Mouse (Mus musculus) kidney, postnatal 4 days (tissue): ENCODE measurements at regions not wholly inside any gene's neighbourhood (a gene's known extent, or its start where the extent isn't known, plus 50 kb on each side); places are given as distances from the start of the nearest gene placed in this dataset.

Experiments used
- DNase-seq, 2 experiments: peaks; one replicate each; pipeline ENCODE4 v3.0.0; 2021; ENCODE audit warnings: mixed read lengths in 2 of 2

DNA sequence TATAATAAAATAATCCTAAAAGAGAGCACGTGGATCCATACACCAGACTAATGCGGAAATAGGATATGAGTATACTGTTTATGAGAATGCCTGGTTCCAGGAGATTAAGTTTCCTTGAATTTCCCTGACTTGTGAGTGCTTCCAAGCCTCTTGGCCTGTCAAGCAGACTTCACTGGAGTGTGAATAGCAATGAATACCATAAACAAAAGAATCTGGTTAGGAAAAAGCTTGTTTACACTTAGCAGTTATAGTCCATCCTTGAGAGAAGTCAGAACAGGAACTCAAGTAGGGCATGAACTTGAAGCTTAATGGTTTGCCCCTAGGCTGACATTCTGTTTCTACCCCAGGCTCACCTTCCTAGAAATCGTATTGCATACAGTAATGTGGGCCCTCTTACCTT lies 368.8 kb downstream of the Wdr20rt start:
- no peak for DNase-seq

DNA sequence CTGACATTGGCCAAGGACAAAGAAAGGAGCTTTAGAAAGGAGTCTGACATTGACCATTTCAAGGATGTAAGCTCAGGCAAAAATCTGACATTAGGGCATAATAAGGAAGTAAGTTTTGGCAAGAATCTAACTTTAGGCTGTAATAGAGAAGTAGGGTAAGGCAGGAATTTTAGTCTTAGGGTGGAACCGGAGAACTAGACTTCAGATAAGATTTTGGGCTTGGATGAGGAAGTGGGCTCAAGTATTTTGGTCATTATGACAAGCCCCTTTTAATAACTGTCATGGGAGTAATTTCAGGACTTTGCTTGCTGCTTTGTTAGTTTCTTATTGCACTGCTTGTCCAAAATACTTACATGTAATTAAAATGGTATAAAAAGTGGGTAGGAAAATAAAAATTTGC lies 418.9 kb downstream of the Wdr20rt start:
- DNase-seq = no peak

DNA sequence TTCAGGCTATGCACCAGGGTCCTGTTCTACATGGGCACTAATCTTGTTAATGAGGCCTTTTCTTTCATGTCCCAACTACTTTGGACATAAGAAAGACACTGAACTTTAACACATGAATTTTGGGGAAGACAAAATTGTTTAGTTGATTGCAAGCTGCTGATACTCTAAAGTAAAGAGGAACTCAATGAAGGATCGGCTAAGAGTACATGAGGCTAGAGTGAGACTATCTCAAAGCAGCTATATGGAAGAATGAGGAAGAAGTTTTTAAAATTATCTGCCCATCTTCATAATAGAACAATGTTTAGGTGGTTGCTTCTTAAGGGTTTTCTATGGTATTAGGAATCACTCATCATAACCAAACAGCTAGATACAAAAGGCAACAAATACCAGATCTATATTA lies 431.5 kb downstream of the Wdr20rt start:
- DNase-seq = no peak

DNA sequence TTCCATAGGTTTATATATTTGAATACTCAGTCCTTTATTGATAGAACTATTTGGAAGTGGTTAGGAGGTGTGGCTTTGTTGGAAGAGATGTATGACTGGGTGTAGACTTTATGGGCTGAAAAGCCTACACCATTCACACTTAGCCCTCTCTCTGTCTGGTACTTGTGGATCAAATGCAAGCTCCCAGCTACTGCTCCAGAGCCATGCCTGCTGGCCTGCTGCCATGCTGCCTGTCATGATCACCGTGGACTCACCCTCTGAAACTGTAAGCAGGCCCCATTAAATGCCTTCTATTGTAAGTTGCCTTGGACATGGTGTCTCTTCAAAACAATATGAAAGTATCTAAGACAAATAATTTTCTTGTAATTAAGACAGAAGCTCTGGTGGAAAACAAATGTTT lies 446.4 kb downstream of the Wdr20rt start:
- no peak for DNase-seq

DNA sequence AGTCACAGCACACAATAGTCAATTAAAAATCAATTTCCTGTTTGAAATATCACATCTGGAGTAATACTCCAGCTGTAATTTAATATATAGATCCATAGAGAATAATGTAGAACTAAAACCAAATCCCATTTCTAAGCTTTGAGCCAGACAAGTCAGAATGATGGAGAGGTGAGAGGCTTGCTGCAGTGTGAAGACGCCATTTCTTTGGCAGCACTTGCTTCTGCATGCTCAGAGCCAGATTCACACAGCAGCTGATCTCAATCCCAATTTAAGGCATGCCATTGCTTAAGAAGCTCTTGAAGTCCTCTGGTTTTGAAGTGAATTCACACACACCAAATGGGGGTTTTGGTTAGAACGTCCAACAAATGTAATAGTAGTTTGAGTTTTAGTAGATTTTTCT lies 447.9 kb downstream of the Wdr20rt start:
- DNase-seq = no peak

DNA sequence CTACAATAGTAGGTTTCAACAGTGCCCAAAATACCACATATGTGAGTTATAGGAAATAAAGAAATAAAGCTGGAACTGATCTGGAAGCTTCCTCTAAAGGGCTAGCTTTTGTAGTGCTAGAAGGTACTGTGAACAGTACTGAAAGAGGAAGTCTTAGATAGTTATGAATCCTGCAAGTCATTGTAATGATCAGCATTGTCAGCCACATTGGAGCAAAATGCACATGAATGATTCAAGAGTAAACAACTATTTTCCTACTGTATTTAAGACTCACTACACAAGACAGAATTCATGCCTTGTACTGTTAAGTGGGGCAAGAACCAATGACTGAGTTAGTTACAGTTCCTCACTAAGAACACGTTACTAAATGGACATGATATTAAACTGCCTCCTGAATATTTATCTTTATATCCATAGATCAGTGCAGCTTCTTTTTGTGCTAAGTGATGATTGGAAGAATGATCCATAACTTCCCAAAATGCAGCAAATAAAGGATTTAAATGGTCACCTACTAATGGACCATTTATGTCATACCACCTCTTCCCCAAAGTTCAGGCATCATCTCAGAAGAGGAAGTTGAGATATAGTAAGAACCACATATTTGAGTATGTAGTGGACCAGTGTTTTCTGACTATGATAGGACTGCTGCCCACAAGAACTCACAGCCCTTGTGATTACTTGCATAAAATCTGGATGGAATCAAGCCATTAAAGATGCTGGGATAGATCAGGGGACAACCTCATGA lies 449.8 kb downstream of the Wdr20rt start:
- no peak for DNase-seq

DNA sequence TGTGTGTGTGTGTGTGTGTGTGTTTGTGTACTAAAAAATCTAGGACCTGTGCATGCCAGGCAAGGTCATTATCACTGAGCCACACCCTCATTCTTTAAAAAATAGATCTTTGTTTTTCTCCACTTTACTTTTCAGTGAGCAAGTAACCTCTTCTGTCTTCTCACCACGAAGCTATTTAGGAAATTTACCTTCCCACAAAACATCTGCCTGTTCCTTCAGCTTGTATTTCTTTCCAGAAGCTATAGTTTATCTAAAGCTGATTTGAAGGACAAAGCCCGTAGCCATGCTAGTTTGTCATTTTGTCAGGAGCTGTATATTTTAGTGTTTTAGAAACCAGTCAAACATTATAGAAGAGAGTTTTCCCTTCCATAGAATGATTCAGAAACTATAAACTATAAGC lies 455.0 kb downstream of the Wdr20rt start:
- no peak for DNase-seq

DNA sequence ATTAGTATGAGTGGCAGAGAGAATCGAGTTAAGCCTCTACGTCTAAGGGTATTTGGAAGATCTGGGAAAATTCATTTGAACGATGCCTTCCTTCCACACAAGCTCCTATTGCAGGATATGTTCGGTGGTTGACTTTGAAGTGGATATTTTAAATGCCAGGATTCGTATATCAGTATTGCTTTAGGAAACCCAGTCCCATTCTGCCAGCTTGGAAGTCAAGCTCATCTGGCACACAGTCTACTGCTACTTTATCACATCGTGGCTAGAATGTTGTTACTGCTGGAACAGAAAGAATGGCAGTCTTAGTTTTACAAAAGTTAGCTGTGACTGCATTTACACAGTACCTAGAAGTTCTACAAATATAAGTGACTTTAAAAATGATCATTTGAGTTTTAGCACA lies 456.5 kb downstream of the Wdr20rt start:
- DNase-seq = no peak

DNA sequence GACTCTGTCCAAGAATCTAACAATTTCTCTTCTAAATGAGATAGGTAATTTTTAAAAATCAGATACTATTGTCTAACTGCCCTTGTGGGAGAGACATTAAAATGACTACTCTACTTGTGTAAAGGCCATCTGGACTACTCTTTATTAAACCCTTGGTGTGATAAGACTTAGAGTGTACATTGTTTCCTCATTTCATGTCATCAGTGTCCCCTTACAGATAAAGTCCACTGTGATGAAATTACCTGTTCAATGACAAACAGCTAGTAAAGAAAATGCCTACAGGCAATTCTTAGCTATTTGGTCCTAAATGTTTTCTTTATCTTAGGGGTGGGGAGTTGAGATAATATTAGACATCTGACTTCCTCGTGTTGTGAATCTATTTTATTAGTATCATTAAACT lies 479.7 kb downstream of the Wdr20rt start:
- no peak for DNase-seq

DNA sequence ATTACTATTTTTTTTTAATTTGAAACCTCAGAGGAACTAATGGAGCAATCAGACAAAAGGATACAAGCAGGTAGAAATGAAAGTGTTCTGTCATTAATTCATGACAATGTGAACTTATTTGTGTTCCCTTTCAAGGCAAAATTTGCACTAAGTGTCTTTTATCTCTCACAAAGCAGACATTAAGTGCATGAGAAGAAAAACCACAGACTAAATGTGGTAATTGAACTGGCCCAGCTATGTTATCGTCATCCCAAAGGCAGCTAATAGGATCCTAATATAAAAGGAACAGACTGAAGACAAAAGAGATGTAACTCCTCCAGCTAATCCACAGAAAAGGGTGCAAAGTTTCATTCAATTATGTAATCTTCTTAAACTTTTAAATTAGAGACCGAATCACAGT lies 487.0 kb downstream of the Wdr20rt start:
- DNase-seq = no peak
